Mouse (Mus musculus) stomach, postnatal 0 days (tissue): ENCODE measurements around the gene 1700020N01Rik. TPM values are rescaled to one million over a fixed set of nuclear protein-coding genes. Genes with fewer than 3 reads are reported as not detected.
A peak's percentile ranks its signal among the peaks of the same experiment; 100 is the strongest.

Experiments
- ATAC-seq: fragments of 200-750 bp; cut with Nextera tagmentation; 2 replicates; pipeline ENCODE4 v1.8.0; 2017; ENCODE audit not compliant: low FRiP score, low TSS enrichment
- DNase-seq: peaks from one replicate; pipeline ENCODE4 v3.0.0-alpha.2; 2016; ENCODE audit warnings: low spot score
- H3K27ac ChIP-seq: fragments of 300-500 bp; sonication (generic); replicated peaks from 2 replicates; pipeline ENCODE4 v1.5.1; 2014; ENCODE audit warnings: mild to moderate bottlenecking, control low read depth
- H3K27me3 ChIP-seq: fragments of 300-500 bp; sonication (generic); 2 replicates; pipeline ENCODE4 v1.6.1; 2014; ENCODE audit warnings: low read length; ENCODE audit not compliant: control insufficient read depth, insufficient read depth
- H3K36me3 ChIP-seq: fragments of 300-500 bp; sonication (generic); 2 replicates; pipeline ENCODE4 v1.6.1; 2014; ENCODE audit warnings: low read length, mixed read lengths; ENCODE audit not compliant: control insufficient read depth, insufficient read depth
- H3K4me1 ChIP-seq: fragments of 300-500 bp; sonication (generic); replicated peaks from 2 replicates; pipeline ENCODE4 v1.6.1; 2014; ENCODE audit warnings: antibody characterized with exemption; ENCODE audit not compliant: control insufficient read depth, insufficient read depth
- H3K4me2 ChIP-seq: fragments of 300-500 bp; sonication (generic); replicated peaks from 2 replicates; pipeline ENCODE4 v1.6.1; 2014; ENCODE audit warnings: low read depth, mild to moderate bottlenecking, control low read depth, moderate library complexity
- H3K4me3 ChIP-seq: fragments of 300-500 bp; sonication (generic); 2 replicates; pipeline ENCODE4 v1.5.1; 2014; ENCODE audit warnings: low read depth, low read length, control low read depth
- H3K9ac ChIP-seq: fragments of 300-500 bp; sonication (generic); 2 replicates; pipeline ENCODE4 v1.6.1; 2014; ENCODE audit warnings: mild to moderate bottlenecking, low read length, control low read depth, mixed read lengths
- H3K9me3 ChIP-seq: fragments of 300-500 bp; sonication (generic); 2 replicates; pipeline ENCODE4 v1.6.1; 2016; ENCODE audit warnings: low read length; ENCODE audit not compliant: control insufficient read depth
- CTCF ChIP-seq: IDR thresholded peaks from 2 replicates; pipeline ENCODE4 v1.5.1; 2016; ENCODE audit warnings: antibody characterized with exemption, low read depth, mild to moderate bottlenecking, moderate library complexity
- EP300 ChIP-seq: optimal IDR thresholded peaks from 2 replicates; pipeline ENCODE3; 2016; ENCODE audit warnings: antibody characterized with exemption
- WGBS: fragments of 180-500 bp; shearing (Covaris S2); extraction: QIAGEN DNeasy Blood & Tissue Kit; methylation state at CpG from one replicate; pipeline ENCODE4 v1.1.7; 2014; 5-methylcytosine and 5-hydroxymethylcytosine counted together
- polyA plus RNA-seq: library from polyadenylated mRNA; unstranded; fragments of >200 nt; fragmentation: Nextera tagmentation; extraction: Ambion mirVana; gene quantifications from 2 replicates; pipeline ENCODE4 v1.2.1, GENCODE M21; 2015

The 1700020N01Rik gene
- polyA plus RNA-seq, 1 experiment from 2014 or later, result not detected

GRCm38 (mm10) chr10:21581546-21581945 is 11.4 kb upstream of the 1700020N01Rik start:
- ATAC-seq, result no peak
- H3K4me2 ChIP-seq, result no peak overlapping the region
- 49% methylated on average over 1 of the region's 1 CpGs for WGBS

GRCm38 (mm10) chr10:21587041-21587440 is 5.9 kb upstream of the 1700020N01Rik start:
- ATAC-seq (no peak), DNase-seq (no peak)
- Histone ChIP-seq H3K4me2 (no peak overlapping the region), H3K4me3 (no peak overlapping the region), H3K27ac (no peak overlapping the region), H3K36me3 (no peaks in the 10 kb centered on the region), H3K4me1 (no peaks in the 10 kb centered on the region), H3K9me3 (no peaks in the 10 kb centered on the region), H3K27me3 (no peaks in the 10 kb centered on the region), H3K9ac (no peak overlapping the region)
- TF ChIP-seq EP300, result no peak
- TF ChIP-seq CTCF, result no peak
- WGBS, result 67% methylated on average over 2 of the region's 2 CpGs

More at GRCm38 (mm10) chr10:21581546-21581945, 11.4 kb upstream of the 1700020N01Rik start:
- no peak overlapping the region for H3K9ac ChIP-seq
- no peaks in the 10 kb centered on the region for H3K36me3 ChIP-seq
- H3K4me3 ChIP-seq, result no peak overlapping the region
- no peaks in the 10 kb centered on the region; the same call in 1 of the 2 replicates for H3K9me3 ChIP-seq
- H3K27me3 ChIP-seq, result no peaks in the 10 kb centered on the region
- no peaks in the 10 kb centered on the region for H3K4me1 ChIP-seq
- no peak overlapping the region for H3K27ac ChIP-seq
- no peak for DNase-seq
- TF ChIP-seq EP300 (no peak), CTCF (no peak)

- no peak for DNase-seq
- WGBS, result 76% methylated on average over 4 of the region's 4 CpGs
- TF ChIP-seq CTCF, result no peak
- no peak for TF ChIP-seq EP300
- no peak overlapping the region for H3K4me3 ChIP-seq
- no peak overlapping the region for H3K9ac ChIP-seq
- H3K27me3 ChIP-seq, result no peaks in the 10 kb centered on the region
- H3K36me3 ChIP-seq, result no peaks in the 10 kb centered on the region
- H3K4me1 ChIP-seq, result no peaks in the 10 kb centered on the region
- no peaks in the 10 kb centered on the region for H3K9me3 ChIP-seq
- ATAC-seq, result no peak
- H3K4me2 ChIP-seq, result no peak overlapping the region
- H3K27ac ChIP-seq, result no peak overlapping the region
Observed at GRCm38 (mm10) chr10:21588007-21588852, 4.7 kb upstream of the 1700020N01Rik start.

DNA sequence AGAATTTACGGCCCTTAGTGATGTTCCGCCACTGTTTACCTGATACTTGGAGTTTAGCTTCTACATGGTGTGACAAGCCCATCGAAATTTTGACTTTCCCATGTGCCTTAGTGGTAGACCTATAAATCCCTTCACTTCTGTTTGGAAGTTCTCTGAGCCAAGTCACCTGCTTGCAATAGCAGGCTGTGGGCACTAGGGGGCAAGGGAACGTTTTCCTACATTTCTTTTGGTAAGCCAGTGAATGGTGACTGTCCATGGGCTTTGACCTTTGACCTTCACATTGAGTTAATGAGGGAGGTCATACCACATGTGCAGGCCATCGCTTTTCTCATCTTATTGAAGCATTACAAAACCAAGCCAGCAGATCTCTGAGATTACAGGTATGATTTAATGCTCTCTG is 8.0 kb downstream of the 1700020N01Rik start:
- no peaks in the 10 kb centered on the region for H3K4me1 ChIP-seq
- no peaks in the 10 kb centered on the region for H3K9me3 ChIP-seq
- DNase-seq (peak; percentile 59), ATAC-seq (no peak)
- TF ChIP-seq EP300 (no peak), CTCF (peak; percentile 89)
- no peak overlapping the region for H3K4me3 ChIP-seq
- 44% methylated on average over 5 of the region's 5 CpGs for WGBS
- H3K4me2 ChIP-seq, result no peak overlapping the region
- H3K27me3 ChIP-seq, result no peaks in the 10 kb centered on the region
- no peaks in the 10 kb centered on the region for H3K36me3 ChIP-seq
- no peak overlapping the region for H3K9ac ChIP-seq
- H3K27ac ChIP-seq, result no peak overlapping the region

- 69% methylated on average over 8 of the region's 8 CpGs for WGBS
- Histone ChIP-seq H3K36me3 (no peaks in the 10 kb centered on the region), H3K9me3 (no peaks in the 10 kb centered on the region), H3K4me3 (no peak overlapping the region), H3K4me1 (0 out of 2 replicates have a peak, but pooled peaks cover 2% of the 10 kb centered on the region), H3K27ac (no peak overlapping the region), H3K9ac (no peak overlapping the region), H3K27me3 (no peaks in the 10 kb centered on the region), H3K4me2 (no peak overlapping the region)
- DNase-seq (no peak), ATAC-seq (no peak)
- no peak for TF ChIP-seq CTCF
- no peak for TF ChIP-seq EP300
Observed at GRCm38 (mm10) chr10:21604476-21604875, 11.5 kb downstream of the 1700020N01Rik start.

DNA sequence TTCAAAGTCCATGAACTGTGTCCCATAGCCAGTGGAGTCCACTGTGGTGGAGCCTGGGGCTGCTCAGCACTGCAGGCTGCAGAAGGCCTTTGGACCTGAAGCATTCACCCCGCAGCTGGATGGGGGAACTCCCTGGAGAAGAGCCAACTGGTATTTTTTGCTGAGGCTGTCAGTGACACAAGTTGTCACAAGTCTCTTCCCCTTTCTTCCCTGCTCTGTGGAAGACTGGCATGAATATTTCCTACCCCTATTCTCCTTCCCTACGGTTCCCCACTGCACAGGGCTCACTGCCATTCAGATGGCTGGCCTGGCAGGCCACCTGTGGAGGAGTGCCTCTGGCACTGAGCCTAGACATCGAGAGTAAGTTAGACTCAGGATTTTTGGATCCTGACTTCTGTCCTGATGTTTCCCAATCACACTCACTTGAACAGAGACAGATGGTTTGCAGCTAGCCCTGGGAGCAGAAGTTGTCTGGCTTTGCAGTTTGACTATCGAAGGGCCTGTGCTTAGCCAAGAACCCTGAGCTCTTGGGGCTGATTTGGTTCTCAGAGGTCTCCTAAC is 12.1 kb downstream of the 1700020N01Rik start:
- Histone ChIP-seq H3K27ac (peak overlapping the region; percentile 61; the same call in 1 of the 2 replicates), H3K9me3 (no peaks in the 10 kb centered on the region), H3K9ac (no peak overlapping the region), H3K36me3 (no peaks in the 10 kb centered on the region), H3K4me2 (no peak overlapping the region), H3K27me3 (no peaks in the 10 kb centered on the region), H3K4me3 (no peak overlapping the region), H3K4me1 (0 out of 2 replicates have a peak, but pooled peaks cover 4% of the 10 kb centered on the region)
- TF ChIP-seq CTCF (no peak), EP300 (no peak)
- no peak for DNase-seq
- WGBS, result 28% methylated on average over 4 of the region's 4 CpGs
- peak; percentile 28; the same call in 1 of the 2 replicates for ATAC-seq
